Mouse (Mus musculus) cerebellum, adult 9-10 months (tissue): Measurements from ENCODE around the gene Klk7.

Experiments used
- DNase-seq: peaks from one replicate; pipeline ENCODE4 v3.0.0; 2022

The Klk7 gene

GRCm38 (mm10) chr7:43810994-43811393 is at the start of gene Klk7:
Gene Klk7, plus strand, starts transcription at chr7:43811294.
- DNase-seq, result no peak

GRCm38 (mm10) chr7:43766484-43766883 is 44.6 kb upstream of the Klk7 start:
- no peak for DNase-seq

- DNase-seq, result no peak
These were observed 42.5 kb upstream of the Klk7 start, which contains the start of gene Klk12 for GRCm38 (mm10) chr7:43768597-43768996. Gene Klk12, plus strand, starts transcription at chr7:43768897.

- no peak for DNase-seq
These were observed 41.5 kb upstream of the Klk7 start for GRCm38 (mm10) chr7:43769636-43770035.

GRCm38 (mm10) chr7:43770701-43771100 is 40.4 kb upstream of the Klk7 start:
- no peak for DNase-seq

- no peak for DNase-seq
These were observed 39.2 kb upstream of the Klk7 start for GRCm38 (mm10) chr7:43771916-43772315.

GRCm38 (mm10) chr7:43772901-43773300 is 38.2 kb upstream of the Klk7 start:
- no peak for DNase-seq

GRCm38 (mm10) chr7:43774364-43774763 is 36.7 kb upstream of the Klk7 start, which contains the start of gene Klk11:
Gene Klk11, plus strand, starts transcription at chr7:43774604.
- no peak for DNase-seq

- DNase-seq, result no peak
These were observed 36.3 kb upstream of the Klk7 start for GRCm38 (mm10) chr7:43774802-43775201.

GRCm38 (mm10) chr7:43775311-43776057 is 35.6 kb upstream of the Klk7 start:
- no peak for DNase-seq

GRCm38 (mm10) chr7:43776506-43776905 is 34.6 kb upstream of the Klk7 start:
- no peak for DNase-seq

GRCm38 (mm10) chr7:43777423-43777822 is 33.7 kb upstream of the Klk7 start:
- DNase-seq, result no peak

GRCm38 (mm10) chr7:43778176-43778970 is 32.7 kb upstream of the Klk7 start:
- no peak for DNase-seq

GRCm38 (mm10) chr7:43780241-43780640 is 30.9 kb upstream of the Klk7 start:
- no peak for DNase-seq

- no peak for DNase-seq
These were observed 30.3 kb upstream of the Klk7 start, which contains the start of gene Klk10 for GRCm38 (mm10) chr7:43780746-43781145. Gene Klk10, plus strand, starts transcription at chr7:43781035.

GRCm38 (mm10) chr7:43781541-43781940 is 29.6 kb upstream of the Klk7 start:
- DNase-seq, result no peak

- peak; percentile 24 for DNase-seq
These were observed 28.5 kb upstream of the Klk7 start for GRCm38 (mm10) chr7:43782275-43783265.

GRCm38 (mm10) chr7:43785286-43785685 is 25.8 kb upstream of the Klk7 start:
- no peak for DNase-seq

- no peak for DNase-seq
These were observed 23.0 kb upstream of the Klk7 start for GRCm38 (mm10) chr7:43788096-43788495.

GRCm38 (mm10) chr7:43789295-43789694 is 21.8 kb upstream of the Klk7 start:
- DNase-seq, result no peak

GRCm38 (mm10) chr7:43791591-43791990 is 19.5 kb upstream of the Klk7 start, which contains the start of gene Klk9:
Gene Klk9, plus strand, starts transcription at chr7:43791891.
- DNase-seq, result no peak

GRCm38 (mm10) chr7:43796355-43796754 is 14.7 kb upstream of the Klk7 start:
- DNase-seq, result no peak

- DNase-seq, result no peak
These were observed 13.7 kb upstream of the Klk7 start, which contains the start of gene Klk8 for GRCm38 (mm10) chr7:43797333-43797769. Gene Klk8, plus strand, starts transcription at chr7:43797577.
